Mouse (Mus musculus) MEL (cell line): ENCODE measurements around the gene Snrpa. TPM values are rescaled to one million over a fixed set of nuclear protein-coding genes. Genes with fewer than 3 reads are reported as not detected.
A peak's percentile ranks its signal among the peaks of the same experiment; 100 is the strongest.

ENCODE experiments used
- DNase-seq: peaks from one replicate; pipeline ENCODE4 v3.0.0; 2011; ENCODE audit warnings: low read depth, low spot score
- H3K27ac ChIP-seq: 2 replicates; pipeline ENCODE4 v1.5.1; 2012; ENCODE audit warnings: low read depth, mild to moderate bottlenecking, control low read depth, low read length, moderate library complexity; ENCODE audit not compliant: control insufficient read depth
- H3K27me3 ChIP-seq, 2 experiments: fragments of 150-350 bp in 1 of 2; sonication (generic) in 1 of 2; 2 replicates each; pipeline ENCODE4 v1.6.1; 2012; ENCODE audit warnings: low read length in 2 of 2, mild to moderate bottlenecking in 2 of 2, improper control_type of control experiment in 1 of 2, moderate library complexity in 1 of 2; ENCODE audit not compliant: insufficient read depth in 2 of 2, control insufficient read depth in 1 of 2
- H3K36me3 ChIP-seq, 2 experiments: 2 replicates each; pipeline ENCODE4 v1.6.1; 2012 to 2014; ENCODE audit warnings: low read length in 2 of 2, improper control_type of control experiment in 1 of 2, inconsistent platforms in 1 of 2, mild to moderate bottlenecking in 1 of 2; ENCODE audit not compliant: insufficient read depth in 2 of 2, control insufficient read depth in 1 of 2
- H3K4me1 ChIP-seq, 2 experiments: fragments of 150-350 bp in 1 of 2; sonication (generic) in 1 of 2; 2 replicates each; pipeline ENCODE4 v1.6.1; 2012; ENCODE audit warnings: low read length in 2 of 2, improper control_type of control experiment in 1 of 2, mild to moderate bottlenecking in 1 of 2; ENCODE audit not compliant: insufficient read depth in 2 of 2, control insufficient read depth in 1 of 2
- H3K4me3 ChIP-seq, 2 experiments: fragments of 150-350 bp in 1 of 2; sonication (generic) in 1 of 2; 2 replicates each; pipeline ENCODE4 v1.5.1; 2012; ENCODE audit warnings: low read depth in 2 of 2, low read length in 2 of 2, mild to moderate bottlenecking in 2 of 2, moderate library complexity in 2 of 2, control low read depth in 1 of 2, improper control_type of control experiment in 1 of 2; ENCODE audit not compliant: control insufficient read depth in 1 of 2, insufficient read depth in 1 of 2
- H3K79me2 ChIP-seq: 2 replicates; pipeline ENCODE4 v1.6.1; 2012; ENCODE audit warnings: mild to moderate bottlenecking, low read length, moderate library complexity; ENCODE audit not compliant: control insufficient read depth, poor library complexity, insufficient read depth
- H3K9ac ChIP-seq: 2 replicates; pipeline ENCODE4 v1.6.1; 2012; ENCODE audit warnings: low read depth, mild to moderate bottlenecking, control low read depth, low read length, moderate library complexity; ENCODE audit not compliant: control insufficient read depth, poor library complexity, severe bottlenecking
- H3K9me3 ChIP-seq: fragments of 150-350 bp; sonication (generic); replicated peaks from 2 replicates; pipeline ENCODE4 v1.6.1; 2012; ENCODE audit warnings: mild to moderate bottlenecking, low read length, improper control_type of control experiment, moderate library complexity; ENCODE audit not compliant: insufficient read depth
- ELF1 ChIP-seq: IDR thresholded peaks from 2 replicates; pipeline ENCODE4 v1.6.1; 2014; ENCODE audit warnings: low read depth, mild to moderate bottlenecking, inconsistent platforms, low read length, improper control_type of control experiment, moderate library complexity
- EP300 ChIP-seq, 2 experiments: IDR thresholded peaks; 2 replicates each; pipeline ENCODE4 v1.6.1; 2011; ENCODE audit warnings: improper control_type of control experiment in 2 of 2, low read length in 2 of 2, low read depth in 1 of 2, mild to moderate bottlenecking in 1 of 2
- GABPA ChIP-seq: IDR thresholded peaks from 2 replicates; pipeline ENCODE4 v1.6.1; 2012; ENCODE audit warnings: low read depth, mild to moderate bottlenecking, inconsistent platforms, low read length, improper control_type of control experiment, moderate library complexity
- KAT2A ChIP-seq: conservative IDR thresholded peaks from 2 replicates; pipeline ENCODE4 v1.6.1; 2012; ENCODE audit warnings: low read depth, low read length, improper control_type of control experiment, inconsistent platforms
- MAFK ChIP-seq: IDR thresholded peaks from 2 replicates; pipeline ENCODE4 v1.6.1; 2011; ENCODE audit warnings: low read depth, mild to moderate bottlenecking, low read length, improper control_type of control experiment, borderline replicate concordance
- MAZ ChIP-seq: IDR thresholded peaks from 2 replicates; pipeline ENCODE4 v1.6.1; 2012; ENCODE audit warnings: low read depth, mild to moderate bottlenecking, inconsistent platforms, low read length, improper control_type of control experiment
- MEF2A ChIP-seq: IDR thresholded peaks from 2 replicates; pipeline ENCODE4 v1.6.1; 2014; ENCODE audit warnings: low read depth, mild to moderate bottlenecking, inconsistent platforms, low read length, improper control_type of control experiment; ENCODE audit not compliant: poor library complexity, insufficient replicate concordance, severe bottlenecking; ENCODE audit errors: extremely low read depth
- MXI1 ChIP-seq: IDR thresholded peaks from 2 replicates; pipeline ENCODE4 v1.6.1; 2011; ENCODE audit warnings: mild to moderate bottlenecking, low read depth, low read length, improper control_type of control experiment
- MYC ChIP-seq: IDR thresholded peaks from 2 replicates; pipeline ENCODE4 v1.6.1; 2011; ENCODE audit warnings: low read depth, mild to moderate bottlenecking, low read length, improper control_type of control experiment, moderate library complexity
- NELFE ChIP-seq: IDR thresholded peaks from 2 replicates; pipeline ENCODE4 v1.6.1; 2011; ENCODE audit warnings: low read depth, low read length, improper control_type of control experiment
- POLR2A ChIP-seq, 2 experiments: IDR thresholded peaks; 2 replicates each; pipeline ENCODE4 v1.6.1; 2011 to 2012; ENCODE audit warnings: low read length in 2 of 2, mild to moderate bottlenecking in 2 of 2, control low read depth in 1 of 2, improper control_type of control experiment in 1 of 2, low read depth in 1 of 2, moderate library complexity in 1 of 2; ENCODE audit not compliant: control insufficient read depth in 1 of 2, insufficient read depth in 1 of 2, poor library complexity in 1 of 2
- POLR2AphosphoS2 ChIP-seq: IDR thresholded peaks from 2 replicates; pipeline ENCODE4 v1.6.1; 2011; ENCODE audit warnings: low read length, improper control_type of control experiment
- POLR2AphosphoS5 ChIP-seq: IDR thresholded peaks from 2 replicates; pipeline ENCODE4 v1.6.1; 2012; ENCODE audit warnings: low read depth, borderline replicate concordance, mild to moderate bottlenecking, inconsistent platforms, low read length, moderate library complexity, mixed read lengths
- RCOR1 ChIP-seq: IDR thresholded peaks from 2 replicates; pipeline ENCODE4 v1.6.1; 2012; ENCODE audit warnings: low read depth, mild to moderate bottlenecking, inconsistent platforms, low read length, improper control_type of control experiment
- SIN3A ChIP-seq: IDR thresholded peaks from 2 replicates; pipeline ENCODE4 v1.6.1; 2012; ENCODE audit warnings: low read length, improper control_type of control experiment, inconsistent platforms
- TBP ChIP-seq: IDR thresholded peaks from 2 replicates; pipeline ENCODE4 v1.8.0; 2011; ENCODE audit warnings: low read depth, low read length, improper control_type of control experiment
- USF1 ChIP-seq: IDR thresholded peaks from 2 replicates; pipeline ENCODE4 v1.6.1; 2014; ENCODE audit warnings: low read depth, mild to moderate bottlenecking, inconsistent platforms, low read length, improper control_type of control experiment, moderate library complexity
- USF2 ChIP-seq, 2 experiments: IDR thresholded peaks; 2 replicates each; pipeline ENCODE4 v1.6.1; 2011 to 2012; ENCODE audit warnings: improper control_type of control experiment in 2 of 2, low read length in 2 of 2, borderline replicate concordance in 1 of 2, inconsistent platforms in 1 of 2, low read depth in 1 of 2, mild to moderate bottlenecking in 1 of 2; ENCODE audit not compliant: insufficient read depth in 1 of 2
- ZNF384 ChIP-seq: IDR thresholded peaks from 2 replicates; pipeline ENCODE4 v1.6.1; 2012; ENCODE audit warnings: low read depth, mild to moderate bottlenecking, inconsistent platforms, low read length, improper control_type of control experiment
- polyA plus RNA-seq, 2 experiments: library from polyadenylated mRNA; stranded (reverse) in 1 of 2; unstranded in 1 of 2; fragments of >175 nt in 1 of 2; fragments of >200 nt in 1 of 2; gene quantifications; 2 replicates each; pipeline versions ENCODE4 v1.2.1 to v1.2.4; 2012; ENCODE audit warnings: low replicate concordance in 2 of 2, low read depth in 1 of 2; ENCODE audit not compliant: insufficient read length in 2 of 2, insufficient read depth in 1 of 2, missing spikeins in 1 of 2
- total RNA-seq: library from RNA; depleted of rRNA; stranded (reverse); fragments of 300-350 nt; gene quantifications from 2 replicates; pipeline ENCODE4 v1.2.3, GENCODE M21; 2012

The Snrpa gene
- total and polyA plus RNA-seq, 3 experiments = 128 to 310 TPM; not detected in 1

GRCm38 (mm10) chr7:27161744-27162143 lies 34.3 kb downstream of the Snrpa start:
- Histone ChIP-seq H3K36me3 (peaks cover 0 to 2% of the 10 kb centered on the region in 2 experiments; a peak in 1 of 4 replicates), H3K9me3 (no peaks in the 10 kb centered on the region), H3K27me3 (no peaks in the 10 kb centered on the region), H3K4me1 (no peaks in the 10 kb centered on the region), H3K27ac (no peak overlapping the region), H3K79me2 (peaks cover 11% of the 10 kb centered on the region), H3K9ac (no peak overlapping the region), H3K4me3 (no peak overlapping the region)
- TF ChIP-seq ELF1 = no peak
- no peak for TF ChIP-seq TBP
- TF ChIP-seq NELFE = no peak
- TF ChIP-seq USF1 = no peak
- no peak for TF ChIP-seq MYC
- TF ChIP-seq SIN3A = no peak
- no peak for TF ChIP-seq POLR2A (IDR thresholded peaks at IDR 0.05; ENCODE audit: control insufficient read depth in 1 of 2, insufficient read depth in 1 of 2, low read depth in 1 of 2, low read length in 2 of 2, poor library complexity in 1 of 2)
- TF ChIP-seq MXI1 = no peak
- no peak for TF ChIP-seq MEF2A
- no peak for TF ChIP-seq USF2 (IDR thresholded peaks at IDR 0.05; ENCODE audit: borderline replicate concordance in 1 of 2, insufficient read depth in 1 of 2, low read depth in 1 of 2, low read length in 2 of 2)
- TF ChIP-seq MAFK = no peak
- no peak for TF ChIP-seq POLR2AphosphoS5
- no peak for TF ChIP-seq GABPA
- TF ChIP-seq RCOR1 = no peak
- TF ChIP-seq KAT2A = no peak
- TF ChIP-seq ZNF384 = no peak
- TF ChIP-seq MAZ = no peak
- no peak for TF ChIP-seq POLR2AphosphoS2
- no peak for DNase-seq

GRCm38 (mm10) chr7:27160921-27161320 lies 35.1 kb downstream of the Snrpa start:
- no peaks in the 10 kb centered on the region for H3K4me1 ChIP-seq
- no peaks in the 10 kb centered on the region for H3K27me3 ChIP-seq
- H3K36me3 ChIP-seq = peaks cover 0 to 2% of the 10 kb centered on the region in 2 experiments; a peak in 1 of 4 replicates
- H3K27ac ChIP-seq = no peak overlapping the region
- peaks cover 7% of the 10 kb centered on the region for H3K79me2 ChIP-seq
- no peak for DNase-seq
- TF ChIP-seq EP300 (IDR thresholded peaks at IDR 0.05; ENCODE audit: low read depth in 1 of 2, low read length in 2 of 2) (no peak), POLR2A (IDR thresholded peaks at IDR 0.05; ENCODE audit: control insufficient read depth in 1 of 2, insufficient read depth in 1 of 2, low read depth in 1 of 2, low read length in 2 of 2, poor library complexity in 1 of 2) (0 out of 4 replicates have a peak, but pooled peaks of 1 of the 2 experiments have one; percentile 13)
- no peaks in the 10 kb centered on the region for H3K9me3 ChIP-seq
- no peak overlapping the region for H3K4me3 ChIP-seq
- H3K9ac ChIP-seq = no peak overlapping the region
